Mouse (Mus musculus) ES-E14 (cell line): ENCODE data around the gene Adam22.
"Not testable (repeated sequence)": the region's sequence is repeated elsewhere in the genome, so short reads cannot be mapped to it uniquely, and the experiment has no call there.

ENCODE experiments used
- CHD2 ChIP-seq: IDR thresholded peaks from 2 replicates; pipeline ENCODE4 v1.6.1; 2014; ENCODE audit warnings: mild to moderate bottlenecking, low read depth, low read length, inconsistent platforms
- MAFK ChIP-seq: IDR thresholded peaks from 2 replicates; pipeline ENCODE4 v1.6.1; 2014; ENCODE audit warnings: mild to moderate bottlenecking, low read depth, low read length, inconsistent platforms; ENCODE audit not compliant: insufficient read depth
- ZC3H11A ChIP-seq: IDR thresholded peaks from 2 replicates; pipeline ENCODE4 v1.6.1; 2012; ENCODE audit warnings: low read depth, mild to moderate bottlenecking, inconsistent platforms, low read length, borderline replicate concordance
- ZNF384 ChIP-seq: IDR thresholded peaks from 2 replicates; pipeline ENCODE4 v1.6.1; 2012; ENCODE audit warnings: low read depth, low read length, inconsistent platforms

GRCm38 (mm10) chr5:8184992-8185391 lies 183.0 kb downstream of the Adam22 start:
- not testable (repeated sequence) for TF ChIP-seq CHD2, ZC3H11A, ZNF384, MAFK
